Mouse (Mus musculus): ENCODE measurements around the gene Dnph1.

- TF ChIP-seq POLR2A (IDR thresholded peaks at IDR 0.05; ENCODE audit: low read depth, low read length) (no peak), CTCF (IDR thresholded peaks at IDR 0.05; ENCODE audit: extremely low read depth, insufficient read length, insufficient replicate concordance, low read depth, low read length) (no peak)
Observed at GRCm38 (mm10) chr17:46497956-46498355, 1.4 kb downstream of the Dnph1 start.
